Mouse (Mus musculus): ENCODE results near the gene Clrn3.
"Not testable (repeated sequence)": the region's sequence is repeated elsewhere in the genome, so short reads cannot be mapped to it uniquely, and the experiment has no call there.

The Clrn3 gene

DNA sequence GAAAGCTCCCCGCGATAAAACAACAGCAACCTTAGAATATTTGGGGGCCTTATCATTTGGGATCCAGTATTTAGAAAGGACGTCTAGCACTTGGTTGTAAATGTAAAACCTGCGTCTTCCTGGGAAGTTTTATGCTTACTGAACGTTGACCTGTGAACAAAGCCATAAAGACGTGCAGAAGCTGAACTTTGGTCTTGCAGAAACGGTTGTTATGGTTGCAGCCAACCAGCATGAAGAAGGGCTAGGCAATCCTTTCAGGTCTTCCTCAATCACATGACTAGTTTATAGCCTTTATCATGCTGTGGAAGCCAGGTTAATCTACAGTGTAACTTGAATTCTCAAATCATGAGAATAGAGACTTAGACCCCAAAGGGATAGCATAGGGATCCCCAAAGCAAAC lies at the start of gene Clrn3:
Gene Clrn3, minus strand, starts transcription at position 140 of the 400 bp plus-strand sequence.
- DNase-seq, result no peak

DNA sequence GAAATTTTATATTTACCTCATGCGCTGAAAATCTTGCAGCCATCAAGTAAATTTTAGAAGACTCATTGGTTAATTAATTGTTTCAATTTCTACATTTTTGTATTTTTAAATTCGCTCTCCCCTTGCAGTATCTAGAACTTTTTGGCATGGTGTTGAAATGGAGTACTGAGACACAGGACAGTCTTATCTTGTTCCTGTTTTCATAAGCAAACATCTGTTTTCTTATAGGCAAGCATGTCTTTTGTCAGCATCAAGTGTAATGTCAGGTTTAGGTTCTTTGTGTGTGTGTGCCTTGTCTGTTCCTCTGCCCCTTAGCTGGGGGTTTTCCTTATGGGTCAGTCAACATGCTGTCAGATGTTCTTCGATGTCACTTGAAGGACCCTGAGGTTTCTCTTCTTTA lies 47.9 kb upstream of the Clrn3 start:
- no peak for DNase-seq

DNA sequence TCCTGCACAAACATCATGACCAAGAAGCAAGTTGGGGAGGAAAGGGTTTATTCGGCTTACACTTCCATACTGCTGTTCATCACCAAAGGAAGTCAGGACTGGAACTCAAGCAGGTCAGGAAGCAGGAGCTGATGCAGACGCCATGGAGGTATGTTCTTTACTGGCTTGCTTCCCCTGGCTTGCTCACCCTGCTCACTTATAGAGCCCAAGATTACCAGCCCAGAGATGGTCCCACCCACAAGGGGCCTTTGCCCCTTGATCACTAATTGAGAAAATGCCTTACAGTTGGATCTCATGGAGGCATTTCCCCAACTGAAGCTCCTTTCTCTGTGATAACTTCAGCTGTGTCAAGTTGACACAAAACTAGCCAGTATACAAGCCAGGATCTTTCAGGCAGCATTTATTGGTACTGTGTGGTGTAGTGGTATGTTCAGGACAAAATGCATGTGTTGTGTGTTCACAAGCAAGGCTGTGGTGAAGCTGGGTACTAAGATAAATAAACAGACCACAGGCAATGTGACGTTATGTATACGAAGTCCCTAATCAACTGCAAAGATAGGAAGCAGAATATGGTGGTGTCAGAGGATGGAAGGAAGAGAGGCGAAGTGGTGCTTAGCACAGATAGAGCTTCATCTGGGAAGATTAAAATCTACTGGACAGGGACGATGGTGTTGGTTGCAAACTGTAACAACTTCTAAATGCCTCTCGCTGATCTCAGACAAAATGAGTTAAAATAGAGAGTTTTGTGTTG lies 47.0 kb upstream of the Clrn3 start:
- not testable (repeated sequence) for DNase-seq

DNA sequence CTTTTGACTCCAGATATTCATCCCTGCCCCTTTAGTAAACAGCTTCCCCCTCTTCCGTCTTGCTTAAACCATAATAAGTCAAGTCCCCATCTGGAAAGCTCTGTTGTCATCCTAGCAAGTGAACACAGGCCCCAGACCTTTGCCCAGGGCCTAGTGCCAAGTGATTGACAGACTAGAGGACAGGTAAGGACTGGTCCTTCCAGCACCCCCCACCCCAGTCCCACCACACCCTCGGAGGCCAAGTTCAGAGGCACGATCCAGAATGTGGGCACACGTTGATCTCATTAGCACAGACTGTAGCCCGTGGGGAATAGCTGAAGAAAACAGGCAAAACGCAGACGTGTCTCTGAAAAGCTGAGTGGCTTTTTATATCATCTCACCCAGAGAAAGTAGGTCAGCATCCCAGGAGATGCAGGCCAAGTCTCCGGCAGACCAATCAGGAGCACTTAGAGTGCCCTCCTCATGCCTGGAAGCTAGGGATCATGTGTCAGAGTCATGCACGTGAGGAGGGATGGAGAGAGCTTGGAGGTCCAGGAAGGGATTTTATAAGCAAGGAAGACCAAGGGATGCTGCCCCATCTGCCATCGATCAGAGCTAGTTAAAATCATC lies 43.6 kb upstream of the Clrn3 start:
- DNase-seq, result no peak

DNA sequence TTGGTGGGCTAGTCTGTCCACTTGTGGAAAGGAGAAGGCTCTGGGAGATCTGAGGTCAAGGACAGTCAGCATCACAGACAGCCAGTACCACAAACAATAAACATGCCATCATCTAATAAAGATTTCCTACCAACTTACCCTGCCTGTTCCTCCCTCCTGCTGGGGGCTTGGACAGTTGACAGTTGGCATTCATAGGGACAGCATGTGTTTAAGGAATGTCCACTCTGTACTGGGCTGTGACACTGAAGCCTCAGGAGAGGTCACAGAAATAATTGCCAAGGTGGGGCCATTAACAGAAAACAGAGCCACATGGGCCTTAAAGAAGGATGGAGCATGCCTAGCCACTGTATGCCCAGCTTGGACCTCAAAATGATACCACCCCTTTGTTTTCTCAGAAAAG lies 42.9 kb upstream of the Clrn3 start:
- DNase-seq, result no peak

DNA sequence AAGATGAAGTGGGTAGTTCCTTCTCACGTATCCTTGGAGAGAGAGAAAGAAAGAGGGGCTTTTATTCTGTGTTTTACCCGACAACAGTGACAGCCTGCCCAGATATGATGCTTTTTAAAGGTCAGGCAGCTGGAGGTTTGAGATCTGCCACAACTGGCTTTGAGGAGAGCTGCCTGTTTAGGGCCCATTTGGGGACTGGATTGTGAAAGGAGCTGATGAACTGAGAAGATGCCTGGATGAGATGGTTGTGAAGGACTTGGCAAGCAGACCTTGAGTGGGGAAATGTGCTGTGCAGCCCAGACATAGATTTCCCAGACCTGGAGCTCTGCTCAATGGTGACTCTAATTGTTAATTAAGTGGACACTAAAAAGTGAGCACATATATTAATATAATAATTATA lies 40.1 kb upstream of the Clrn3 start:
- no peak for DNase-seq

DNA sequence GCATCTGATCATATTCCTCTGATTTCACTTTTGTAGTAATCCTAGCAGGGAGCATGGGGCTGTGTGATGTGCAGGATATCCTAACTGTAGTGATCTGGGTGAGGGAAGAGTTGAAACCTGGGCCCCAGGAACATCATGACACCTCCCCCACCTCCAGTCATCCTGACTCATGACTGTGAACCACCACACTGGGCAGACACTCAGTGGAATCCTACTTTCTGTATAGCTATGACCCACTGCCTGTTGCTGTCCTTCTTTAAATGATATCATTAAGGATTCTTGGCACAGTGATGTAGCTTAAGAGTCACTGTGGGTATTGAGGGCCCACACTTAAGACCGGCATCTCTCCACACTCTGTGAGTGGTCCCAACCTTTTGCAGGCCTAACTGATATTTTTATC lies 39.1 kb upstream of the Clrn3 start:
- DNase-seq, result no peak

DNA sequence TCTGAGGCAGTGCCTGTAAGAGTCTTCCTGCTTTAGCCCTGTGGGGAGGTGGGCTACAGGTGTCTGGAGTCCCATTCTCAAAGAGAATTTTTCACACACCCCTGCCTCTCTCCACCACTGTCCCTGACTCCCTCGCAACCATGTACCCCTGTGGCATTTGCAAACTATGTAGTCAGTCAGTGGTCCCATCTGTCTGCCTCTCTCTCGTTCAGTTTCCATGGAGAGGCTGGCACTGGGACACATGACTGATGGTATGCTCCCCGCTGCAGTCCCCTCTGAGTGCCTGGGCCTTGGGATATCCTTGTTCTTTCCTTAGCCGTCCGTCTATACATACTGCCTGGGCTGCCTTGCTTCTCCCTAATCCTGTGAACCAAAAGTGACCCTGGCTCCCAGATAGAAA lies 37.6 kb upstream of the Clrn3 start:
- no peak for DNase-seq

DNA sequence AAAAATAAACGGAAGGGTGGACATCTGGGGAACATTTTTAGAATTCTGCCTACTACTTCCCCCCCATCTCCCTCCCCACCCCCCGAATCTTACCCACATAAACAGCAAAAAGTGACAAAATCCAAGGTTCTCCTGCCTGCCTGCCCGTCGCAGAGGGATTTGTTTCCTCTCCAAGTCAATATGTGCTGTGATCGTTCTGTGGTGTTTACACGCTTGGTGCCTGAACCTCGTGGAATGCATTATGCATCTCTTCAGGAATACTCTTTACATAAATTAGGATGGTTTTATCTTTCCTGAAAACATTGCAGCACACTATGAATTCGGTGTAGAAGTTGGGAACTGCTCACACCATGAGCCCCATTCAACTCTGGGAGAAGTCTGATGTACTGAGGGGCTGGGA lies 35.6 kb upstream of the Clrn3 start:
- no peak for DNase-seq

DNA sequence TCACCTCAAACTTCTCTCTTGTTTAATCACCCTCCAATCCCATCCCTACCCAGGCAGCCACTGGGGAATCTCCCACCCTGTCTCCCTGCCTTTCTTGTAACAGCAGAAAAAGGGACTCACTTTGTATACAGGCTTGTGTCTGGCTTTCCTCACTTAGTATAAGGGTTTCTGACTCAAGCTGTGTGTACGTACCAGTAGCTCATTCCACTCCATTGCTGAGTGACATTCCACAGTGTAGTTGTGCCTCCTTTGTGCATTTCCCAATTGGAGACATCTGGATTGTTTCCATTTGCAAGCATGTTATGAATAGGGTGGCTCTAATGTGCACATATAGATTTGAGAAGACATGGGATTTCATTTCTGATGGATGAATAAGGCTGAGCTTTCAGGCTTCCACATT lies 31.8 kb upstream of the Clrn3 start:
- no peak for DNase-seq

DNA sequence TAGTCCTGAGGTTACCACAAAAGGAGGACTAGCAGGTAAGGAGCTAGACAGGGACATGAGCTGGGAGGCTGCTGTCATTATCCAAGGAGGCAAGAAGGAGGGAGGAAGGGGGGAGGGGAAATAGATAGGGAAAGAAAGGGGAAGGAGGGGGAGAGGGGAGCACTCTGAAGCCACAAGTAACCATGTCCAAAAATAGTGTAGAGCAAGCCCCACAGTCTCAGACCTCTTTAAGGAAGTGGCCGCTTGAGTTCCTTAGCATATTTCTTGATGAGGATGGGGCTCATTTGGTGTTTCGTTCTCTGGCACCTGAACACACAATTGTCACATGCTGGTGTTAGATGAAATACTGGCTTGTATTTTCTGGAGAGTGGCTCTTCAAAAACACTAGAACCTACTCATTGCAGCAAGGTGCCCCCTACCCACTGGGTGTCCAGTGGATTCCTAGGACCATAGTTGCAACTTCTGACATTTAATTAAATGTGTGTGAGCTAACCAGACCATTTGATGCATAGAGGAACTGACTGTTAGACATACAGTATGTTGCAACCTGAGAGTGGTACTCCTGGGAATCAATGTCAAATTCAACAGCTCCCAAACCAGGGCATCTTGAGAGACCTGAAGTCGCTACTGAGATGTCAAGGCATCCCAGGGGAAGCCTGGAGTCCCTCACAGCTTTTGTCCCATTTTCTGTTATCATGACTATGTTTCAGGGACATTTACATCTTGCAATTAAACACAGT lies 28.4 kb upstream of the Clrn3 start:
- DNase-seq, result no peak

DNA sequence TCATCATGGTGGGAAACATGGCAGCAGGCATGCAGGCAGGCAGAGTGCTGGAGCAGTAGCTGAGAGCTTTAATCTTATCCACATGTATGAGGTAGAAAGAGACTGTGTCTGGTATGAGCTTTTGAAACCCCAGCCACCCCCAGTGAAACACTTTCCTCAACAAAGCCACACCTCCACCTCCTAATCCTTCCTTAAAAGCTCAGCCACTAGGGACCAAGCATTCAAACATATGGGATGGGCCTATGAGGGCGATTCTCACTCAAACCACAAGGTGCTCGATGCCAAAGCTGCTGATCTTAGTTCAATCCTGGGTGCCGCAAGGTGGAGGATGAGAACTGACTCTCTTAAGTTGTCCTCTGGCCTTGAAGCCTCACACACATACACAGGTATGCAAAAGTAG lies 25.1 kb upstream of the Clrn3 start:
- DNase-seq, result no peak

DNA sequence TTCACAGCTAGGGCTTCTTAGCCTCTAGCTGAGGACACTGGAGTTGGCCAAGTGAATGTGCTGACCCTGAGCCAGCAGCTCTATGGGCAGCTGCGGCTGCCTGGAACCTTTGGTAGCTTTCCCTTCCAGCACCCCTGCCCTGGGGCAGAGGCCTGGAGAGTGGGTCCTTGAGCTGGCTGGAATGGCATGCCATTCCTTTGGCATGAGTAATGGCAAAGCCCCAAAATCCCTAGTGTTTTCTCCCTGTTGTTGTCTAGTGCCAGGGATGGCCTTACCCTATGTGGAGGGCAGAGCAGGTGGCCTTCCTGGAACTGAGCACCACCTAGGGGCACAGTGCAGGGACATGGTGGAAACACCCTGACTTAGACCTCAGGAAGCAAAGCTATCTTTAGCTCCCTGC lies 23.1 kb upstream of the Clrn3 start:
- DNase-seq, result no peak

DNA sequence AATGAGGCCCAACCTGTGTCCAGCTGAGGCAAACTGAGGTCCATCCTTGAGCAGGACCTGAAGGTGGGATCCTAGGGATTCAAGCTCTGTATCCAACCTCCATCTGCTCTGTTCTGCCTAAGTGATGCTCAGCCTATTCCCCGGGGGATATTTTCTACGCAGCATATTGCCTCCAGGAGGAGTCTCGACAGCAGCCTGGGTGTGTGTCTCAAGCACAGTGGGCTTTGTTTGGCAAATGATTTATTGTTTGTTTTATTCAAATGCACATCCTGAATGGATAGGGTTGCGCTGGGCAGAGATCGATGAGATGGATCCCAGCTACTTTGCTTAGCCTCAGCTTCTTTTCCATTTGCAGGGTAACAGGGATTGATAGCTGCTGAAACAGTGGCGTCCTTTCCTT lies 20.0 kb upstream of the Clrn3 start:
- no peak for DNase-seq

DNA sequence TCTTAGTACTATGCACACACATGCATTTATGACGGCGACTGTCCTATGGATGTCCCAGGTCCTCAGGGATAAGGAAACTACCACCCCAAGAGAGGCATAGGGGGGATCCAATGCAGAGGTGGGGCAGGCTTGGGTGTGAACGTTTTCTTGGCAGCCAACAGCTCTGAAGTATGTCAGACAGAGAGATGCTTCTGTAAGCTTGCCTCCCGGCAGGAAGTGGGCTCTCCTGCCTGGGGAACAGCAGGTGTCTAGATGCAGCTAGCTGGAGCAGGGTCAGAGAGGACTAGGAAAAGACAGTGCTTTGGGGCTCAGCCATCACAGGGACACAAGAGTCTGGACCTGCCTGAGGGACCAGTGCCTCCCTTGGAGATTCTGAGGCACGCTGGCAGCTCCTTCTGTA lies 18.1 kb upstream of the Clrn3 start:
- no peak for DNase-seq

DNA sequence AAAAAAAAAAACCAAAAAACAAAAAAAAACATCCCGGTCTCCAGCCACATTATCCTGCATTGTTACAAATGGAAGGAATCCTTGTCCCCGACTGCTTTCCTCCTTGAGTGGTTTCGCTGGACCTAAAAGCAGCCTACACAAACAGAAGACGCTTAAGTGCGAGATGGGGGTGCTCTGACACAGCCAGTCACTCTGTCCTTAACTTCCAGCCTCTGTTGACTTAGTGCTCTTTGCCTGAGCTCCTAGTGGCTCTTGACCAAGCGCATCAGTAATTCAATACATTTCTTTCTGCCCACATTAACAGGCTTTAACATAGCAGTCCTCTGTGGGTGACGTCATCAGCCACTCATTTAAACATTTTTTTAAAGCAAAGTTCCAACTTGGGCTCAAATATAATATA lies 17.5 kb upstream of the Clrn3 start:
- no peak for DNase-seq

DNA sequence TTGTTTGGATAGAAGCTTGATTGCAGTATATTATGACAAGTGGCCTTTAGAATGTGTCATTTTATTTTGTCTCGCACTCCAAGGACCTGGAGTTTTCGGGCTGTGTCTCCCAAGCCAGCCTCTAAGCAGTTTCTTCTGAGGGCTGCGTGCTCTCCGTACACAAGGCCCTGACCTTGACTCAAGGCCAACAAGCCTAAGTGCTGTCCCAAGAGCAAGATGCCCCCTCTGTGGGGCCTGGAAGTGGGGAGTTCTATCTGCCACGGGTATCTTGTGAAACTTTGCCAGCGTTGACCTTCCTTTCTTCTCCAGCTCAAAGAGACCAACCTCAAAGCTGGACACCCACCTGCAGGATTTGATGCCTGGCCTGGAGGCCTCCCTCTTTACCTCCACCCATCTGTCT lies 15.9 kb upstream of the Clrn3 start:
- DNase-seq, result no peak

DNA sequence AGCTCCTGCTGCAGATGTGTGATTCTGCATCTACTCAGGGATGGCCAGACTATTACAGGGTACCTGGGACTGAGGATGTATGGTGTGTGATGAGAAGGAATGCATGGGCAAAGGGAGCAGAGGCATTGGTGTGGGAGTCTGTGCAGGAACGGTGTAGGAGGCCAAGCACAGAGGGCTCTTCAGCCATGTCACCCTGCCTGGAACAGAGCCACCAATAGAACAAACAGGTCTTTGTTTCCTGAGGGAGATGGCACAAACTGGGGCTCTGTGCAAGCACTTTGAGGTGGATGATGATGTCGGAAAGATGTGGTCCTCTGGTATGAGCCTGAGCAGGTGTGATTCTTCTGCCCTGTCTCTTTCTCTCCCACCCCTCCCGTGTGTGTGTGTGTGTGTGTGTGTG lies 14.6 kb upstream of the Clrn3 start:
- no peak for DNase-seq

DNA sequence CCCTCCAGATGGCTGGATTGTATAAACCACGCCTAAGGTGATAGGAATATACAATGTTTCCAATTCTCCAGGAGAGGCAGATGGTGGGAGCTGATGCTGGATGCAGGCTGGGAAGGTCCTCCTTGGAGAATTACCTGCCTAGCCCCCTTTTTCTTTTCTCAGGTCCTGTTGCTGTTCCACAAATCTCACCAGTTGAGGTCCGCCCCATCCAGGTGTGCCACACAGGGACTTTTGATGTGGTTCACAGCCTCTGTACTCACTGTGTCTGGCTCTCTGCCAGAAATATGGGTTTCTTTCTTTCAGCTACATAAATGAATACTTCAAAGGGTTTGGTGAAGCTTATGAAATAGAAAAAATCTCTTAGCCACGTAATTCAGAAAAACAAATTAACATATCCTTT lies 13.8 kb upstream of the Clrn3 start:
- no peak for DNase-seq

DNA sequence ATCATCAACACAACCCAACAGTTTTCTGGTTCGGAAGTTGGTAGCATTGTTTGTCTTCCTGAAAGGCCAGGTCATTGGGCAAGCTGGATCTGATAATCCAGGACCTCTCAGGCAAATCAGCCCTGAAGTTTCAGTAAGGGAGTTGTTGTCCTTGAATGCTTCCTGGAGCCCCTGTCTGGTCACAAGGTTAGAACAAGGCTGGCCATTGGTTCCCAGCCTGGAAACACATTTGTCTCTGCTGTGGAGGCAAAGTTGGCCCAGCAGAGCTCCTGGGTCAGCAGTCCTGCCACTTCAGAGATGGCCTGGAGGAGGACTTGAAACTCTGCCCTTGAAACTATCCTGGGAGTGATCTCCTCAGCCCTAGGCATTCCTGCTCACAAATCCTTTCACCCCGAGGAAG lies 11.0 kb upstream of the Clrn3 start:
- no peak for DNase-seq

DNA sequence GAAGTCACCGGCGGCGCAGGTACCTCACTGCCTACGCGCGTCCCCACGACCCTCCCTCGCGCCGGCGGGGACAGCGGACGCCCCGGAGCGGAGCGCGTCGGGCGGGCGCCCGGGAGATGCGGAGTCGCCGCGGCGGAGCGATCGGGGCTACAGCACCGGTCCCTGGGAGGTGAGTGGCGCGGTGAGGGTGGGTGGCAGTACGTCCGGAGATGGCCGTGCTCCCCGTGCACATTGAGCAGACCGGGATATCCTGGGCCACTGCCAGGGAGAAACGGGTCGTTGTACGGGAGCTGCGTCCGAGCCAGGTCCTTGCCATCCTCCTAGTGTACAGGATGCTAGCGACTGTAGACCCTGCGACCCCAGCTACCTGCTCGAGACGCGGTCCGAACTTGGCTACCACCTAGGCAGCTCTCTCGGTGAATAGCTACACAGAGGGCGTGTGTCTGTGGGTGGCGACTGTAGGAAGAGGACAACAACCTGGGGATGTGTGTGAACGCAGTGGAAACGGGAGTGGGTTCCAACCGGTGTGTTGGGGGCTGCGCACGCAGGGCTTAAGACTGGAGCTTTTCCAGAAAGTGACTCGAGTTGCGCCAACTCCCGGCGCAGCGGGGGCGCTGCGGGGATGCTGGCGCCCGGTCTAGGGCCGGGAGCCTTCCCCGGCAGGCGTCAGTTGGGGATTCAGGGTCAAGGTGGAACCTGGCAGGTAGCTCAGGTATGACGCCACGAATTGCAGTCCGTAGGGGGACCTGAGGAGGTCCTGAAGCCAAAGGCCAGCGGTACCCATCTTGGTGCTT lies 9.7 kb upstream of the Clrn3 start:
- DNase-seq, result peak; percentile 14

DNA sequence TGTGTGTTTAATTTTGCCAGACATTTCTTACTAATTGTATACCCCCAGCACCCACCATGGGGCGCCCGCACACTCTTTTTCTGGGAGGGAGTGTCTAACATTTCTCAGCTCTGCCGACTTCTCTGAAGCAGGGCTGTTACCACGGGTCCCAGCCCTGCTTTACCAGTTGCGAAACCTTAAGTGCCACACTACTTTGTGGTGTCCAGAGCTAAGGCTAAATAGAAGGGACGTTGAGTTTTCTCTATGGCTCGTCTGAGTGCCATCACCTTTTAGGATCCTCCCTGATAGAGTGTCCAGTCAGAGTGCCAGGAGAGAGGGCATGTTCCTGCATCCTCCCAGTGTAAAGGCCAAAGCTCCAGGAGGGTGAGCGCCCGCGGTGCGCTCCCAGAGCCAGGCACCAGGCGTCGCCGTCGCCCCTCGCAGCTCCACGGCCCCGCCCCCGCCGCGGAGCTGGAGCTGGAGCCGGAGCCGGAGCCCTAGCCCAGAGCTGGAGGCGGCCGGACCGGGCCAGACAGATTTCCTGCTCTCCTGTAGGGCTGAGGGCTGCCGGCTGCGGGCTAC lies 9.0 kb upstream of the Clrn3 start, which contains the start of gene Ptpre:
Gene Ptpre, plus strand, starts transcription at position 141 of the 561 bp plus-strand sequence.
- peak; percentile 79 for DNase-seq

DNA sequence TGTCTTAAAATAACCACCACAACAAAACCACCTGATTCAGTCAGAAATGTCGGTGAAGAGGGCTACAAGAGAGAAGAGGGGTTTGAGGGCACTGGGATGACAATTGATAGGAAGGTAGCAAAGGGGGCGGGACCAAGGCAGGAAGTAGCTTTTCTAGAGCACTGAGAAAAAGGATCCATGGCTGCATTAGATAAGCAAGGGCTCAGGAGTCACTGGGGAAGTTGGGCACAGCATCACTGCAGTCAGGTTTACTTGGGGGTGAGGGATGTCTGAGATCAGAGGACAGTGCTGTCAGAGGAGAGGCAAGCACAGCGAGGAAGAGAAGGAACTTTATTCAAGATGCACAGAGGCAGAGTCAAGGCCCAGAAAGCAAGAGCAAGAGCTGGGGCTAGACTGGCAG lies 7.5 kb upstream of the Clrn3 start:
- peak; percentile 12 for DNase-seq

Data from liver (tissue).